Mouse (Mus musculus) cerebellum, postnatal 14 days (tissue): ENCODE measurements at regions not wholly inside any gene's neighbourhood (a gene's known extent, or its start where the extent isn't known, plus 50 kb on each side); places are given as distances from the start of the nearest gene placed in this dataset.
A peak's percentile ranks its signal among the peaks of the same experiment; 100 is the strongest.

ENCODE experiments used
- DNase-seq, 2 experiments: peaks; one replicate each; pipeline ENCODE4 v3.0.0; 2021; ENCODE audit warnings: mixed read lengths in 2 of 2

- no peak for DNase-seq
Measured at GRCm38 (mm10) chr3:33498645-33499044, 301.0 kb upstream of the Ttc14 start.

GRCm38 (mm10) chr3:33508277-33508676 is 291.4 kb upstream of the Ttc14 start:
- no peak for DNase-seq

- no peak for DNase-seq
Measured at GRCm38 (mm10) chr3:33544161-33544560, 255.5 kb upstream of the Ttc14 start.

GRCm38 (mm10) chr3:33562670-33563360 is 236.8 kb upstream of the Ttc14 start:
- no peak for DNase-seq

GRCm38 (mm10) chr3:33580599-33580998 is 219.0 kb upstream of the Ttc14 start:
- DNase-seq = no peak

GRCm38 (mm10) chr3:33614206-33614605 is 185.4 kb upstream of the Ttc14 start:
- no peak for DNase-seq

GRCm38 (mm10) chr3:33616871-33617270 is 182.8 kb upstream of the Ttc14 start:
- DNase-seq = no peak

GRCm38 (mm10) chr3:33632928-33633514 is 166.6 kb upstream of the Ttc14 start:
- DNase-seq = peak in 1 of 2 experiments; percentile 2

- DNase-seq = peak in 1 of 2 experiments; percentile 4
Measured at GRCm38 (mm10) chr3:33658597-33658996, 141.0 kb upstream of the Ttc14 start.
